Mouse (Mus musculus) left cerebral cortex, postnatal 14 days (tissue): ENCODE data around the gene Stpg1. TPM values are rescaled to one million over a fixed set of nuclear protein-coding genes. Genes with fewer than 3 reads are reported as not detected.

ENCODE experiments used
- DNase-seq, 2 experiments: peaks; one replicate each; pipeline ENCODE4 v3.0.0; 2021 to 2022; ENCODE audit warnings: low spot score in 2 of 2, mixed read lengths in 1 of 2
- intact Hi-C: fragments of 180-260 bp; cut with DNase I; formaldehyde crosslinking; loops from one replicate; pipeline ENCODE4 v1.15.1; 2025
- total RNA-seq, 2 experiments: library from RNA; stranded (reverse); gene quantifications; 2 replicates each; pipeline ENCODE4 v1.2.3; 2021

The Stpg1 gene
- total RNA-seq, 2 experiments from 2014 or later, result 0.81 to 1.1 TPM

GRCm38 (mm10) chr4:135544284-135544683 lies 49.7 kb downstream of the Stpg1 start:
- no peak for DNase-seq
- intact Hi-C loops, result no loop called here

- intact Hi-C loops, result no loop called here
- no peak for DNase-seq
These were observed 50.5 kb downstream of the Stpg1 start for GRCm38 (mm10) chr4:135545080-135545511.

GRCm38 (mm10) chr4:135546008-135546407 lies 51.4 kb downstream of the Stpg1 start:
- intact Hi-C loops, result no loop called here
- DNase-seq, result no peak

GRCm38 (mm10) chr4:135546793-135547192 lies 52.2 kb downstream of the Stpg1 start:
- intact Hi-C loops, result no loop called here
- no peak for DNase-seq

- intact Hi-C loops, result no loop called here
These were observed 53.0 kb downstream of the Stpg1 start for GRCm38 (mm10) chr4:135547551-135547950.

GRCm38 (mm10) chr4:135548108-135548507 lies 53.5 kb downstream of the Stpg1 start:
- intact Hi-C loops, result no loop called here
- DNase-seq, result no peak

More at GRCm38 (mm10) chr4:135547551-135547950, 53.0 kb downstream of the Stpg1 start:
- DNase-seq, result no peak

- DNase-seq, result no peak
- intact Hi-C loops, result no loop called here
These were observed 54.0 kb downstream of the Stpg1 start for GRCm38 (mm10) chr4:135548521-135549077.

- intact Hi-C loops, result no loop called here
- no peak for DNase-seq
These were observed 54.7 kb downstream of the Stpg1 start for GRCm38 (mm10) chr4:135549323-135549722.

- intact Hi-C loops, result no loop called here
- no peak for DNase-seq
These were observed 69.2 kb downstream of the Stpg1 start for GRCm38 (mm10) chr4:135563794-135564193.

GRCm38 (mm10) chr4:135565400-135565799 lies 70.8 kb downstream of the Stpg1 start:
- intact Hi-C loops, result no loop called here

GRCm38 (mm10) chr4:135567042-135567441 lies 72.5 kb downstream of the Stpg1 start:
- peak; percentile 33 to 45 for DNase-seq
- intact Hi-C loops, result no loop called here

More at GRCm38 (mm10) chr4:135565400-135565799, 70.8 kb downstream of the Stpg1 start:
- no peak for DNase-seq

GRCm38 (mm10) chr4:135567484-135567883 lies 72.9 kb downstream of the Stpg1 start:
- intact Hi-C loops, result no loop called here
- no peak for DNase-seq

- intact Hi-C loops, result no loop called here
These were observed 74.6 kb downstream of the Stpg1 start for GRCm38 (mm10) chr4:135569201-135569600.

GRCm38 (mm10) chr4:135570152-135571036 lies 75.8 kb downstream of the Stpg1 start:
- peak in 1 of 2 experiments; percentile 15 for DNase-seq
- intact Hi-C loops, result no loop called here

More at GRCm38 (mm10) chr4:135569201-135569600, 74.6 kb downstream of the Stpg1 start:
- DNase-seq, result no peak

- intact Hi-C loops, result no loop called here
- no peak for DNase-seq
These were observed 76.5 kb downstream of the Stpg1 start for GRCm38 (mm10) chr4:135571037-135571550.

GRCm38 (mm10) chr4:135572276-135572675 lies 77.7 kb downstream of the Stpg1 start:
- intact Hi-C loops, result no loop called here
- no peak for DNase-seq

- DNase-seq, result peak; percentile 20 to 41
- intact Hi-C loops, result no loop called here
These were observed 78.7 kb downstream of the Stpg1 start, which contains the start of gene Grhl3 for GRCm38 (mm10) chr4:135573251-135573808. TSS of gene Grhl3 (minus strand) at chr4:135573630.

- intact Hi-C loops, result no loop called here
- peak; percentile 14 to 26 for DNase-seq
These were observed 81.0 kb downstream of the Stpg1 start for GRCm38 (mm10) chr4:135575365-135576140.

GRCm38 (mm10) chr4:135578490-135578889 lies 83.9 kb downstream of the Stpg1 start:
- DNase-seq, result no peak
- intact Hi-C loops, result no loop called here
